Mouse (Mus musculus): ENCODE measurements around the gene Ttc36.
"Not testable (repeated sequence)": the region's sequence is repeated elsewhere in the genome, so short reads cannot be mapped to it uniquely, and the experiment has no call there.

Ttc36 gene

GRCm38 (mm10) chr9:44772392-44772749 is 30.5 kb downstream of the Ttc36 start:
- DNase-seq, result no peak

DNA sequence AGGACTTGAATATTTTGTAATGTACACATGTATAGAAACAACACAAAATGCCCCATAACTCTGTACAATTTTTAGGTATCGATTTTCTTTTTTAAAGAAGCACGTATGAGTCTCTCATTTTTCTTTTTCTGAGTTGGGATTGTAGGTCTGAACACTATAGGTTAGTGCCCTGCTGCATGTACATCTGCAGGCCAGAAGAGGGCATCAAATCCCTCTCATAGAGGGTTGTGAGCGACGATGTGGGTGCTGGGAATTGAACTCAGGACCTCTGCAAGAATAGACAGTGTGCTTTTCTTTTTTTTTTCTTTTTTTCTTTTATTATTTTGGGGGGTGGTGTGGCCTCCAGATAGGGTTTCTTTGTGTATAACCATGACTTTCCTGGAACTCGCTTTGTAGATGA is 31.5 kb downstream of the Ttc36 start:
- no peak for DNase-seq

GRCm38 (mm10) chr9:44768029-44768394 is 34.9 kb downstream of the Ttc36 start:
- not testable (repeated sequence) for DNase-seq

DNA sequence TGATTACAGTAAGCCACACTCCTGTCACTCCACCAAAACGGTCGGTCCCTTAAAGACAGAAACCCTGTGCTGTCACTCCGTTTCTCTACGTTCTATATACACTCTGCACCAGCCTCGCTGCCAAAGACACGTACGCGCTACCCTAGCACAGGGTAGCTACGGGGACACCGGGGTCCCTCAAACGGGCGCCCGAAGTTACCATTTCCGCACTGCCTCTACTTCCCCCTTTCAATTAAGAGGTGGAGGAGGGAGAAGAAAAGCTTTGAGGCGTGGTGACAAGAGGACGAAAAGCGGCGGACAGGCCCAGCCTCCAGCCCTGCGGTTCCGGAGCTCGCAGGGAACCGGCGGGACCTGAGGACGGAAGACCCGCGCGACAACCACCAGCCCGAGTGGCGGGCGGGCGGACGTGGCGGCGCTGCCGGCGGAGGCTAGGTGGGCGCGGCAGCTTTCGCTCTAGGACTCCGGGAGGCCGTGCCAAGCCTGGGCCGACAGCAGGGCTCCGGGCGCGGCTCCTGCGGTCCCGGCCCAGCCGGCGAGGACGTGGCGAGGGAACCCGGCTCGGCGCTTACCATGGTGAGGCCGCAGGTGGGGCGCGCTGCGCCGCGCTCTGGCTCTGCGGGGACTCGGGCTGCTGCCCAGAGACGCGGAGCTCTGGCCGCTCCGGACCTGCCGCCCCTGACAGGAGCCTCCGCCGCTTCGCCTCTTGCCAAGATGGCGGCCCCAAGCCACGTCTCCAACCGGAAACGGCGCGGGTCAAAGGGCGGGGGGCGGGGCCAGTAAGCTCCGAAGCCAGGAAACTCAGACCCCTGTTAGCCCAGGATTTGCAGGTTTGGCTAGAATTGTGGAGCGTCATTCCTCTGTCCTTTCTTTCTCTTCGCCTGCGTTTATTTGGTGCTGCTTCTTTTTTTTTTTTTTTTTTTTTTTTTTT is 35.5 kb downstream of the Ttc36 start, which contains the start of the genes Arcn1 and Ift46:
Arcn1 (minus strand) TSS at position 745 of the 928 bp plus-strand sequence.
Ift46 (plus strand) TSS at position 808 of the 928 bp plus-strand sequence.
- DNase-seq, result peak; percentile 84

- no peak for DNase-seq
Measured at GRCm38 (mm10) chr9:44760873-44761272, 42.0 kb downstream of the Ttc36 start.
